Mouse (Mus musculus) stomach, embryonic 16.5 days (tissue): ENCODE measurements around the gene Blnk. TPM values are rescaled to one million over a fixed set of nuclear protein-coding genes. Genes with fewer than 3 reads are reported as not detected.
A peak's percentile ranks its signal among the peaks of the same experiment; 100 is the strongest.

Source experiments
- ATAC-seq: fragments of 200-750 bp; cut with Nextera tagmentation; 2 replicates; pipeline ENCODE4 v1.8.0; 2017; ENCODE audit warnings: moderate number of reproducible peaks, moderate TSS enrichment; ENCODE audit not compliant: insufficient read depth, low FRiP score
- H3K27ac ChIP-seq: fragments of 300-500 bp; sonication (generic); 2 replicates; pipeline ENCODE4 v1.5.1; 2014; ENCODE audit warnings: low read length
- H3K27me3 ChIP-seq: fragments of 300-500 bp; sonication (generic); 2 replicates; pipeline ENCODE4 v1.6.1; 2014; ENCODE audit warnings: low read length, control low read depth, mixed read lengths; ENCODE audit not compliant: control insufficient read depth, insufficient read depth
- H3K36me3 ChIP-seq: fragments of 300-500 bp; sonication (generic); 2 replicates; pipeline ENCODE4 v1.6.1; 2014; ENCODE audit warnings: low read length; ENCODE audit not compliant: control insufficient read depth, insufficient read depth
- H3K4me1 ChIP-seq: fragments of 300-500 bp; sonication (generic); 2 replicates; pipeline ENCODE4 v1.6.1; 2014; ENCODE audit warnings: low read length, control low read depth, mixed read lengths; ENCODE audit not compliant: control insufficient read depth, insufficient read depth
- H3K4me2 ChIP-seq: fragments of 300-500 bp; sonication (generic); 2 replicates; pipeline ENCODE4 v1.6.1; 2014; ENCODE audit warnings: low read depth, low read length, mixed read lengths
- H3K4me3 ChIP-seq: fragments of 300-500 bp; sonication (generic); replicated peaks from 2 replicates; pipeline ENCODE4 v1.5.1; 2014; ENCODE audit warnings: mild to moderate bottlenecking, low read length
- H3K9ac ChIP-seq: fragments of 300-500 bp; sonication (generic); 2 replicates; pipeline ENCODE4 v1.6.1; 2014; ENCODE audit warnings: low read length
- H3K9me3 ChIP-seq: fragments of 300-500 bp; sonication (generic); replicated peaks from 2 replicates; pipeline ENCODE4 v1.6.1; 2016; ENCODE audit warnings: low read length, control low read depth; ENCODE audit not compliant: control insufficient read depth
- WGBS: fragments of 180-500 bp; shearing (Covaris S2); extraction: QIAGEN DNeasy Blood & Tissue Kit; methylation state at CpG from one replicate; pipeline ENCODE4 v1.1.7; 2014; 5-methylcytosine and 5-hydroxymethylcytosine counted together
- polyA plus RNA-seq: library from polyadenylated mRNA; unstranded; fragments of >200 nt; fragmentation: Nextera tagmentation; extraction: Ambion mirVana; gene quantifications from 2 replicates; pipeline ENCODE4 v1.2.1, GENCODE M21; 2015

The Blnk gene
- polyA plus RNA-seq, 1 experiment from 2014 or later, result 5.0 TPM

DNA sequence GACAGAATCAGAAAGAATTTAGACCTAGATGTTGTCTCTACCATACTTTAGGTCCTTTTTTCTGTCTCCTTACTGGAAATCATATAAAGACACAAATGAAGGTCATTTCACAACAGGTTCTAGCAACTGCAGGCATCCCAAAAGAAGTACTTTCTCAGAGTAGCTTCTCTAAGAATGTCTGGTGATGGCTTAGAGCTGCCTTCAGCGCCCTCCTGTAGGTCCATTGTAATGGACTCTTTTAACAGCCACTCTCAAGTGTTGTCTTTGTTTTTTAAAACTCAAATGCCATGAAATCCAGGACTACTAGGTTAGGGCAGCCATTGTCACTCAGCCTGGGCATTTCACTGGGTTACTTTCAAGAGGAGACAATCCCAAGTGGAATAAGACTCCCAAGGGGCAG, 35.4 kb downstream of the Blnk start:
- Histone ChIP-seq H3K4me1 (no peaks in the 10 kb centered on the region), H3K4me3 (no peak overlapping the region), H3K9me3 (no peaks in the 10 kb centered on the region), H3K27ac (no peak overlapping the region), H3K4me2 (no peak overlapping the region), H3K36me3 (no peaks in the 10 kb centered on the region), H3K27me3 (no peaks in the 10 kb centered on the region), H3K9ac (no peak overlapping the region)
- WGBS, result 53% methylated on average over 1 of the region's 1 CpGs
- ATAC-seq, result no peak

DNA sequence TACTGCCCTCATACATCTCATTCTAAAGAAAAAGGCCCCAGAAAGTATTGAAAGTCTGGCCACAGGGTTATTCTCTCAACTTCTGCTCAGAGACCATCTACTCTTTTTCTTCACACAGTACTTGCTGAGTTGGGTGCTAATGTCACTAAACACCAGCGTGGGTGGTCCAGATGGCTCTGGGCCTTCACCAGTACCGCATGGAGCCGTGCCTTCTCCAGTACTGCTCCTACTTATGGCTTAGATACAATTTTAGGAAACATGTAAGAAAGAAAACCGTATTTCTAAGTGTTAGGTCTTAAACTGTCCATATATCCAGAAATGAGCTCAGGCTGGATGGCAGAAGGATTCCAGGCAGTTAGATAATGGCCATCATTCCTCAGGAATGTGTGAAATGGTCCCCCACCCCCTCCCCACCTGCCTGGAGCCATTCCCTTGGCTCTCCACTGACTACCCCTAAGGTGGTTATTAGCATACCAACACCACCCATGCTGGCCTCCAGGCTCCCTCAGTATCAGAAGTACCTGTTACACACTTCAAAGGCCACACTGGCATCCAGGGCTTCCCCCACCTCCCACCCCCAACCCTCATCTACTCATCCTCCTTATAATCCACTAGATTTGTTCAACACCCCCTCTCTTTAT, 47.3 kb downstream of the Blnk start:
- no peak for ATAC-seq
- H3K36me3 ChIP-seq, result no peaks in the 10 kb centered on the region
- H3K4me2 ChIP-seq, result no peak overlapping the region
- H3K27me3 ChIP-seq, result no peaks in the 10 kb centered on the region
- no peak overlapping the region for H3K9ac ChIP-seq
- H3K27ac ChIP-seq, result no peak overlapping the region
- H3K9me3 ChIP-seq, result no peaks in the 10 kb centered on the region
- WGBS, result 80% methylated on average over 4 of the region's 4 CpGs
- H3K4me3 ChIP-seq, result no peak overlapping the region
- no peaks in the 10 kb centered on the region for H3K4me1 ChIP-seq

DNA sequence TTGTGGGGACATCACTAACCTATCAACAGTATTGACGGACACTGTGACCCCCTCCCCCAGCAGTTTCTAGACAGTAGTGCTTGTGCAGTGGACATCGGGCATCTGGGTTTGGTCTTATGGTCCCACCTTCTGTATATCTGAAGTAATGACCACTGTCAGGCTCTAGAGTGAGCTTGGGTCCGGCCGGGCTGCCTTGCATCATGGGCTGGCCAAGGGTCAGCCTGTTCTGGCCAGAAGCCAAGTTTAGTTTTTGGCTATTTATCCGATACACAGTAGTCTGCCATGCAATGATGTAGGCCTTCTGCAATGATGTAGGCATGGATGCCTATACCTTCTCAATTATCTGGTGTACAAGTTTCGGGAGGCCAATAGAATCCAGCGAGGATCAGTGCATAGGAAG, 50.8 kb downstream of the Blnk start:
- Histone ChIP-seq H3K9ac (no peak overlapping the region), H3K4me1 (no peaks in the 10 kb centered on the region), H3K27ac (no peak overlapping the region), H3K4me3 (no peak overlapping the region), H3K9me3 (peaks cover 4% of the 10 kb centered on the region), H3K4me2 (no peak overlapping the region), H3K27me3 (no peaks in the 10 kb centered on the region), H3K36me3 (no peaks in the 10 kb centered on the region)
- no peak for ATAC-seq
- WGBS, result 83% methylated on average over 7 of the region's 7 CpGs

DNA sequence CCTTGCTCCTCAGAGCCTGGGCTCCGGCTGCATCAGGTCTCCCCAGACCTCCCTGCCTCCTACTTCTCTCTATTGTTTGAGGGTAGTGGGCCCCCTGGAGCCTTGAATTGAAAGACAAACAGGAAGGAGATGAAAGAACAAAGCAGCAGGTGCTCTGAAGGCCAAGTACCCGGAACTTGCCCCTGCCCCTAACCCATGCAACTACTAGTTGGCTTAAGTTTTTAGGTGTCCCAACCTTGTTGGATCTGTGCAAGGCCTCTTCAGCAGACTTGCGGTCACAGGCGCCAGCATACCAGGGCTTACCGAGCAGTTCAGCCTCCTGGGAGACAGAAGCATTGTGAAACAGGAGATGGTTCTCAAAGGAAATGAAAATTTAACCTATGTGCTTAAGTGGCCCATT, 58.3 kb downstream of the Blnk start:
- Histone ChIP-seq H3K9me3 (peaks cover 4% of the 10 kb centered on the region), H3K27me3 (no peaks in the 10 kb centered on the region), H3K4me2 (no peak overlapping the region), H3K27ac (no peak overlapping the region), H3K36me3 (no peaks in the 10 kb centered on the region), H3K4me3 (no peak overlapping the region), H3K4me1 (no peaks in the 10 kb centered on the region), H3K9ac (no peak overlapping the region)
- ATAC-seq, result no peak
- WGBS, result 43% methylated on average over 5 of the region's 5 CpGs

DNA sequence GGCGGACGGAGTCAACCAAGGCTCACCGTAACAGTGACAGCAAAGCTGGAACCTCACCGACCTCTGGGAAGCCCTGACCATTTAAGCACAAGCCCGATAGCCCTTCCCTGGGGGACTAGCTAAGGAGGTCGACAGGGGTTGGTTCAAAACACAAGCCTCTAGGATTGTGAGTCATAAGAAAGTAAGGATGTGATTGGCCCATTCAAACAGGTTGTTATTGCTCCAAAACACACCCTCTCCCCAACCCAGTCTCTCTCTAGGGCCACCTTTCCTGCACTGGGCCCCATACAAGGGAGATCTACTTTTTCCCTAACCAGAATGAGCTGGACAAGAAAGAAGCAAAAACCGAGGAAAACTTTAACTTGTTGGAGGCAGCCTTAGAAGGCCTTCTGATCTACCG, 59.0 kb downstream of the Blnk start:
- ATAC-seq, result no peak
- H3K4me1 ChIP-seq, result no peaks in the 10 kb centered on the region
- H3K9me3 ChIP-seq, result peaks cover 4% of the 10 kb centered on the region
- no peak overlapping the region for H3K27ac ChIP-seq
- H3K9ac ChIP-seq, result no peak overlapping the region
- WGBS, result 46% methylated on average over 8 of the region's 8 CpGs
- H3K27me3 ChIP-seq, result no peaks in the 10 kb centered on the region
- H3K36me3 ChIP-seq, result no peaks in the 10 kb centered on the region
- no peak overlapping the region for H3K4me3 ChIP-seq
- H3K4me2 ChIP-seq, result no peak overlapping the region

DNA sequence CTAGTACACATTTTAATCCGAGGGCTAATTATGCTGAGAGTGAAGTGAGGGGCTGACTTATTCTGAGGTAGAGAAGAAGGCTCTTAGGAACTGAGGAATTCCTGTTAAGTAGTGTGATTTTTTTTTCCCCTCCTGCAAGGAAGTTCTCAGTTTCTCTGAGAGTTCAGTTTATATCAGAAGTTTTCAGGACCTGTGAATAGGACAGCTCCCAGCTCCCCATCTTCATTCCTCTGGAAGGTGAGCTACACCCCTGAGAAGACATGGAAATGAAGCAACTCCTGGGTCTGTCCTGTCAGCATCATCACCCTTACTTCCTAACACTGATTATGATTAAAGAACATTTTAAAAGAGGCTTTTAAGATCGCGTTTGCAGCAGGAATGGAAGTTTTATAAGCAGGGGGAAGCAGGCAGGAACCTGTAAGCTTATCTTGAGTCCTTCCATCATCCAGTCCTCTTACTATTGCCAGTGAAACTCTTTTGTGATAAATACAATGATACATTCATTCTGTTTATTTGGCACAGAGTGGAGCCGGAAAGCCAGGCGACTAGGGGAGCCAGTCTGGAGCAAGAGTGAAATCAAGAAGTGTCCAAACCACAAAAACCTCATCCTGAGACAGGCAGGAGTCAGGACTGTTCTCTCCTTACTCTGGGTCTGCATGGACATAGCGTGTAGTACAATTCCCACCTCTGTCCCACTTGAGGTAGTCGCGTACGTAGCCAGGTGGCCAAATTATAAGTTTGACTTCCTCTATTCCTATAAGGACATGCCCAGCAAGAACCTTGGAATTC, 62.6 kb downstream of the Blnk start:
- Histone ChIP-seq H3K4me3 (no peak overlapping the region), H3K27me3 (no peaks in the 10 kb centered on the region), H3K4me1 (no peaks in the 10 kb centered on the region), H3K36me3 (no peaks in the 10 kb centered on the region), H3K9me3 (no peaks in the 10 kb centered on the region), H3K9ac (no peak overlapping the region), H3K27ac (no peak overlapping the region), H3K4me2 (no peak overlapping the region)
- ATAC-seq, result no peak
- WGBS, result 63% methylated on average over 9 of the region's 9 CpGs

DNA sequence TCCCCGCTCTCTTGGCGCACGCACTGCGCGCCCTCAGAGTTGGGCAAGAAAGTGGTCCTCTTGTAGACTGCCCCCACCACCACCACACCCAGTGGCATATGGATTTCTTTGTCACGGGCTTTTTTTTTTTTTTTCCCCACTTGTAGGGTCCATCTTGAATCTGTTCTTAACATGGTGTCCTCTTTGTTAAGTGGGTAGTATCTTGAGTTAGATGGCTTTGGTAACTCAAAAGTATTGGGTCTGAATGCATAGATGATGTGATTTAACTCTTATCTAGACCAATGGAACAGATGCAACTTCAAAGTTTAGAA, 99.0 kb downstream of the Blnk start:
- WGBS, result under 1% methylated on average over 6 of the region's 6 CpGs

DNA sequence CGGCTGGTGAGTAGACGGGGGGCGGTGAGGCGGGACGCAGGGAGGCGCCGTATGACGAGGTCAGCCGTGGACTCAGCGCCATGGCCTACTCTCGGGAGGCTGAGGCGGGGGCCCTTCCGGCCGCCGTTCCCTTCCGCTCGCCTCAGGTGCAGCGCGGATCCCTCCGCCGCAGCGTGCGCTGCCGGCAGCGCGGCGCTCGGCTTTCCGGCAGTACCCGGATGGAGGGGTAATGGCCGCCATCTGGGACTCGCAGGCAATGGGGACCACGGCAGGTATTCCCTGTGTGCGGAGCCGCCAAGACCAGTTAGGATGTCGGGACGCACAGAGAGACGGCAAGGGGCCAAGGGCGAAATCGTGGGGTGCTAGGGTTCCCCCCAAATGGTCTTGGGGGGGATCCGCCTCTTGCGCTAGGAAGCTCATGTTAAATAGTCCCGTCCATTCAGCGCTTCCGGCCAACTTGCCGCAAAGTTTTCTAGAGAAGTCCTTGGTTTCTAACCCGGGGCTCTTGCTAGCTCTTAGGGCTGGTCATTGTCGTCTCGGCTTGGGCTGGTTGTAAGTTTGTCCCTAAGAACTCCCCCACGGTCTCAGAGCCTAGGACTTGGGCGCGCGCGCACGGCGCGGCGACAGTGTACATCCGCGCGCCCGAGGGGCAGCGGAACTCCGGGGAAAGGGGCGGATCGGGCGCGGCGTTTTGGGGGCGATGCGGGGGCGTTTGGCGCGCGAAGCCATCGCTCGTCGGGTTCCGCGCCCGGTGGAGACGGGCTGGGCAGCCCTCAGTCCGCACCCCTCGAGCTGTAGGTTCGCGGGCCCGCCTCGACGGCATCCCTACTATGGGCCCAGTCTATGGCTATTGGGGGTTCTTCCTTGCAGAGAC, 99.6 kb downstream of the Blnk start, which contains the start of gene Zfp518a:
Gene Zfp518a, plus strand, starts transcription at position 187 of the 874 bp plus-strand sequence.
- peak within 1 kb of the TSS; percentile 84 for H3K4me3 ChIP-seq
- peaks cover 7% of the 10 kb centered on the region for H3K9me3 ChIP-seq
- H3K4me1 ChIP-seq, result peaks cover 2% of the 10 kb centered on the region; the same call in 1 of the 2 replicates
- peak within 1 kb of the TSS; percentile 87 for H3K9ac ChIP-seq
- under 1% methylated on average over 89 of the region's 89 CpGs for WGBS
- H3K36me3 ChIP-seq, result no peaks in the 10 kb centered on the region
- ATAC-seq, result peak; percentile 92
- H3K4me2 ChIP-seq, result peak within 1 kb of the TSS; percentile 68
- H3K27me3 ChIP-seq, result peaks cover 3% of the 10 kb centered on the region; the same call in 1 of the 2 replicates
- H3K27ac ChIP-seq, result peak within 1 kb of the TSS; percentile 95

More for the DNA sequence above, 99.0 kb downstream of the Blnk start:
- H3K36me3 ChIP-seq, result no peaks in the 10 kb centered on the region
- H3K9ac ChIP-seq, result peak overlapping the region; percentile 87
- peak overlapping the region; percentile 95 for H3K27ac ChIP-seq
- peaks cover 3% of the 10 kb centered on the region; the same call in 1 of the 2 replicates for H3K27me3 ChIP-seq
- peaks cover 7% of the 10 kb centered on the region for H3K9me3 ChIP-seq
- peak overlapping the region; percentile 84 for H3K4me3 ChIP-seq
- peaks cover 2% of the 10 kb centered on the region; the same call in 1 of the 2 replicates for H3K4me1 ChIP-seq
- H3K4me2 ChIP-seq, result peak overlapping the region; percentile 68
- ATAC-seq, result no peak
